Mouse (Mus musculus) midbrain, embryonic 14.5 days (tissue): ENCODE results near the gene Dock2. TPM values are rescaled to one million over a fixed set of nuclear protein-coding genes. Genes with fewer than 3 reads are reported as not detected.

ENCODE experiments used
- ATAC-seq: fragments of 200-750 bp; cut with Nextera tagmentation; 2 replicates; pipeline ENCODE4 v1.8.0; 2017; ENCODE audit warnings: moderate number of reproducible peaks, moderate library complexity; ENCODE audit not compliant: low FRiP score, low TSS enrichment
- DNase-seq: peaks from one replicate; pipeline ENCODE4 v3.0.0-alpha.2; 2015
- H3K27ac ChIP-seq: fragments of 300-500 bp; sonication (generic); replicated peaks from 2 replicates; pipeline ENCODE4 v1.5.1; 2014; ENCODE audit warnings: mild to moderate bottlenecking, low read depth, low read length, moderate library complexity
- H3K27me3 ChIP-seq: fragments of 300-500 bp; sonication (generic); 2 replicates; pipeline ENCODE4 v1.6.1; 2014; ENCODE audit warnings: low read length, control low read depth, mixed read lengths; ENCODE audit not compliant: control insufficient read depth, insufficient read depth
- H3K36me3 ChIP-seq: fragments of 300-500 bp; sonication (generic); 2 replicates; pipeline ENCODE4 v1.6.1; 2014; ENCODE audit warnings: low read length, control low read depth; ENCODE audit not compliant: control insufficient read depth, insufficient read depth
- H3K4me1 ChIP-seq: fragments of 300-500 bp; sonication (generic); 2 replicates; pipeline ENCODE4 v1.6.1; 2014; ENCODE audit warnings: mild to moderate bottlenecking, antibody characterized with exemption, low read length, control low read depth; ENCODE audit not compliant: control insufficient read depth, insufficient read depth
- H3K4me2 ChIP-seq: fragments of 300-500 bp; sonication (generic); 2 replicates; pipeline ENCODE4 v1.6.1; 2014; ENCODE audit warnings: mild to moderate bottlenecking, low read length, moderate library complexity
- H3K4me3 ChIP-seq: fragments of 300-500 bp; sonication (generic); replicated peaks from 2 replicates; pipeline ENCODE4 v1.5.1; 2014; ENCODE audit warnings: low read depth, low read length
- H3K9ac ChIP-seq: fragments of 300-500 bp; sonication (generic); replicated peaks from 2 replicates; pipeline ENCODE4 v1.6.1; 2014; ENCODE audit warnings: mild to moderate bottlenecking, low read length, moderate library complexity
- H3K9me3 ChIP-seq: fragments of 300-500 bp; sonication (generic); 2 replicates; pipeline ENCODE4 v1.6.1; 2016; ENCODE audit warnings: low read length, control low read depth, mixed read lengths; ENCODE audit not compliant: control insufficient read depth
- WGBS: fragments of 180-500 bp; shearing (Covaris S2); extraction: QIAGEN DNeasy Blood & Tissue Kit; methylation state at CpG from one replicate; pipeline ENCODE4 v1.1.7; 2014; 5-methylcytosine and 5-hydroxymethylcytosine counted together
- polyA plus RNA-seq: library from polyadenylated mRNA; unstranded; fragments of >200 nt; fragmentation: Nextera tagmentation; extraction: Ambion mirVana; gene quantifications from 2 replicates; pipeline ENCODE4 v1.2.1, GENCODE M21; 2014

Dock2 gene
- polyA plus RNA-seq, 1 experiment from 2014 or later = 0.51 TPM

GRCm38 (mm10) chr11:34258849-34259469 is 524.7 kb downstream of the Dock2 start:
- Histone ChIP-seq H3K27me3 (no peaks in the 10 kb centered on the region), H3K9ac (no peak overlapping the region), H3K4me2 (no peak overlapping the region), H3K9me3 (no peaks in the 10 kb centered on the region), H3K36me3 (no peaks in the 10 kb centered on the region), H3K4me1 (no peaks in the 10 kb centered on the region), H3K4me3 (no peak overlapping the region), H3K27ac (no peak overlapping the region)
- ATAC-seq = no peak
- no peak for DNase-seq
- WGBS = 91% methylated on average over 12 of the region's 12 CpGs

- Histone ChIP-seq H3K4me1 (no peaks in the 10 kb centered on the region), H3K36me3 (no peaks in the 10 kb centered on the region), H3K9ac (no peak overlapping the region), H3K27me3 (no peaks in the 10 kb centered on the region), H3K27ac (no peak overlapping the region), H3K4me2 (no peak overlapping the region), H3K4me3 (no peak overlapping the region), H3K9me3 (no peaks in the 10 kb centered on the region)
- DNase-seq = no peak
- 59% methylated on average over 11 of the region's 11 CpGs for WGBS
- ATAC-seq = no peak
These were observed 526.0 kb downstream of the Dock2 start for GRCm38 (mm10) chr11:34257548-34258189.

GRCm38 (mm10) chr11:34242979-34243378 is 540.7 kb downstream of the Dock2 start:
- no peaks in the 10 kb centered on the region for H3K36me3 ChIP-seq
- 61% methylated on average over 6 of the region's 6 CpGs for WGBS
- ATAC-seq (no peak), DNase-seq (no peak)
- H3K4me1 ChIP-seq = no peaks in the 10 kb centered on the region
- no peak overlapping the region for H3K9ac ChIP-seq
- no peak overlapping the region for H3K4me3 ChIP-seq
- no peak overlapping the region for H3K27ac ChIP-seq
- H3K4me2 ChIP-seq = no peak overlapping the region
- H3K9me3 ChIP-seq = no peaks in the 10 kb centered on the region
- no peaks in the 10 kb centered on the region for H3K27me3 ChIP-seq

GRCm38 (mm10) chr11:34240252-34240651 is 543.4 kb downstream of the Dock2 start:
- Histone ChIP-seq H3K27ac (no peak overlapping the region), H3K27me3 (no peaks in the 10 kb centered on the region)
- ATAC-seq = no peak

GRCm38 (mm10) chr11:34239691-34240090 is 544.0 kb downstream of the Dock2 start:
- WGBS = 90% methylated on average over 2 of the region's 2 CpGs
- Histone ChIP-seq H3K4me3 (no peak overlapping the region), H3K9ac (no peak overlapping the region), H3K27me3 (no peaks in the 10 kb centered on the region), H3K9me3 (no peaks in the 10 kb centered on the region), H3K36me3 (no peaks in the 10 kb centered on the region), H3K4me2 (no peak overlapping the region), H3K4me1 (no peaks in the 10 kb centered on the region), H3K27ac (no peak overlapping the region)
- DNase-seq (no peak), ATAC-seq (no peak)

More at GRCm38 (mm10) chr11:34240252-34240651, 543.4 kb downstream of the Dock2 start:
- H3K4me3 ChIP-seq = no peak overlapping the region
- H3K4me2 ChIP-seq = no peak overlapping the region
- H3K9ac ChIP-seq = no peak overlapping the region
- WGBS = 95% methylated on average over 1 of the region's 1 CpGs
- H3K36me3 ChIP-seq = no peaks in the 10 kb centered on the region
- no peak for DNase-seq
- H3K4me1 ChIP-seq = no peaks in the 10 kb centered on the region
- no peaks in the 10 kb centered on the region for H3K9me3 ChIP-seq

- Histone ChIP-seq H3K9ac (no peak overlapping the region), H3K4me2 (no peak overlapping the region), H3K9me3 (no peaks in the 10 kb centered on the region), H3K4me1 (no peaks in the 10 kb centered on the region), H3K36me3 (no peaks in the 10 kb centered on the region), H3K27me3 (no peaks in the 10 kb centered on the region), H3K4me3 (no peak overlapping the region), H3K27ac (no peak overlapping the region)
- DNase-seq (no peak), ATAC-seq (no peak)
- WGBS = 84% methylated on average over 6 of the region's 6 CpGs
These were observed 546.8 kb downstream of the Dock2 start for GRCm38 (mm10) chr11:34236885-34237284.

GRCm38 (mm10) chr11:34236091-34236759 is 547.5 kb downstream of the Dock2 start:
- H3K27me3 ChIP-seq = no peaks in the 10 kb centered on the region
- H3K27ac ChIP-seq = no peak overlapping the region
- ATAC-seq = no peak

GRCm38 (mm10) chr11:34228758-34229364 is 554.8 kb downstream of the Dock2 start:
- Histone ChIP-seq H3K9ac (no peak overlapping the region), H3K36me3 (no peaks in the 10 kb centered on the region), H3K4me3 (no peak overlapping the region), H3K27me3 (no peaks in the 10 kb centered on the region), H3K9me3 (no peaks in the 10 kb centered on the region), H3K27ac (no peak overlapping the region), H3K4me1 (no peaks in the 10 kb centered on the region), H3K4me2 (no peak overlapping the region)
- peak; percentile 34; the same call in 1 of the 2 replicates for ATAC-seq
- peak; percentile 85 for DNase-seq
- 42% methylated on average over 6 of the region's 6 CpGs for WGBS

More at GRCm38 (mm10) chr11:34236091-34236759, 547.5 kb downstream of the Dock2 start:
- WGBS = 50% methylated on average over 5 of the region's 5 CpGs
- no peaks in the 10 kb centered on the region for H3K4me1 ChIP-seq
- H3K4me3 ChIP-seq = no peak overlapping the region
- no peaks in the 10 kb centered on the region for H3K9me3 ChIP-seq
- H3K9ac ChIP-seq = no peak overlapping the region
- H3K36me3 ChIP-seq = no peaks in the 10 kb centered on the region
- no peak overlapping the region for H3K4me2 ChIP-seq
- peak; percentile 73 for DNase-seq
